Mouse (Mus musculus) olfactory bulb, adult 2 months (tissue): ENCODE measurements at regions not wholly inside any gene's neighbourhood (a gene's known extent, or its start where the extent isn't known, plus 50 kb on each side); places are given as distances from the start of the nearest gene placed in this dataset.
"Not testable (repeated sequence)": the region's sequence is repeated elsewhere in the genome, so short reads cannot be mapped to it uniquely, and the experiment has no call there.

Experiments
- CTCF ChIP-seq: fragments of 200-500 bp; IDR thresholded peaks from 2 replicates; pipeline ENCODE4 v1.5.1; 2012; ENCODE audit warnings: low read depth, mild to moderate bottlenecking, low read length, moderate library complexity; ENCODE audit not compliant: insufficient read depth
- POLR2A ChIP-seq: fragments of 200-500 bp; IDR thresholded peaks from 2 replicates; pipeline ENCODE4 v1.6.1; 2012; ENCODE audit warnings: mild to moderate bottlenecking, low read depth, low read length, moderate library complexity; ENCODE audit not compliant: insufficient read depth

- TF ChIP-seq CTCF, POLR2A: not testable (repeated sequence)
Observed at GRCm38 (mm10) chr16:12878326-12878725, 231.2 kb upstream of the Ercc4 start.
